33 mouse cellular contexts compared by ENCODE assay signal in genomic region chr7:71324919-71325583, GRCm38 (mm10). TPM values are rescaled to one million over a fixed set of nuclear protein-coding genes. Genes with fewer than 3 reads are reported as not detected.
"Had no signal": no experiment of that assay in that cellular context is flagged by ENCODE, and none has a peak within 500 bp of the region (broad histone marks: within the 10 kb centered on the region; RNA-seq: fewer than 3 reads in every experiment).

No protein-coding gene starts in this region.

- H3K4me3 ChIP-seq: intestine, embryonic 15.5 days; kidney, embryonic 15.5 days; left cerebral cortex, adult 2 months; liver, embryonic 13.5 days; midbrain, embryonic 13.5 days; myocyte; neural tube, embryonic 13.5 days had no signal

- DNase-seq: kidney, adult 11 months; kidney, adult 8-10 months; kidney, postnatal 10 days; kidney, postnatal 36 days; layer of hippocampus, postnatal 36 days; liver, embryonic 13.5 days; retina, postnatal 1 day; thymus, adult 18-20 months; thymus, postnatal 14 days; thymus, postnatal 4 days had no signal

- H3K36me3 ChIP-seq: intestine, embryonic 15.5 days; kidney, embryonic 15.5 days; liver, embryonic 13.5 days; midbrain, embryonic 13.5 days; neural tube, embryonic 13.5 days had no signal

- H3K27me3 ChIP-seq: intestine, embryonic 15.5 days; kidney, embryonic 15.5 days; liver, embryonic 13.5 days; midbrain, embryonic 13.5 days; neural tube, embryonic 13.5 days had no signal

- H3K4me1 ChIP-seq: intestine, embryonic 15.5 days; kidney, embryonic 15.5 days; liver, embryonic 13.5 days; midbrain, embryonic 13.5 days; neural tube, embryonic 13.5 days had no signal

- H3K9me3 ChIP-seq: intestine, embryonic 15.5 days; kidney, embryonic 15.5 days; liver, embryonic 13.5 days; midbrain, embryonic 13.5 days; neural tube, embryonic 13.5 days had no signal

- H3K27ac ChIP-seq: intestine, embryonic 15.5 days; kidney, embryonic 15.5 days; left cerebral cortex, adult 2 months; liver, embryonic 13.5 days; macrophage; midbrain, embryonic 13.5 days; neural tube, embryonic 13.5 days had no signal

RNA-seq across cellular contexts. Expression of gene Gm10295, which starts 26.2 kb away (rescaled TPM):
- total RNA-seq: layer of hippocampus, adult 8-10 months; layer of hippocampus, postnatal 10 days; layer of hippocampus, postnatal 36 days; left cerebral cortex, adult 2 months; left cerebral cortex, postnatal 10 days; left cerebral cortex, postnatal 36 days; liver, adult 2 months; megakaryocyte, adult 5-6 weeks; monocyte, adult 5-6 weeks; neutrophil, adult 5-6 weeks had no signal
- polyA plus RNA-seq: intestine, embryonic 15.5 days; kidney, embryonic 15.5 days; limb, embryonic 11.5 days; limb, embryonic 14.5 days; liver, adult 2 months; liver, embryonic 13.5 days; liver, embryonic 16.5 days; macrophage; midbrain, embryonic 13.5 days; midbrain, embryonic 16.5 days; myocyte; neural tube, embryonic 13.5 days; small intestine, adult 2 months; spleen, adult 2 months; stomach, embryonic 16.5 days; testis, adult 2 months had no signal
